Mouse (Mus musculus): ENCODE measurements around the gene Gm43720. TPM values are rescaled to one million over a fixed set of nuclear protein-coding genes. Genes with fewer than 3 reads are reported as not detected.
"Not testable (repeated sequence)": the region's sequence is repeated elsewhere in the genome, so short reads cannot be mapped to it uniquely, and the experiment has no call there.

Gm43720 gene
- polyA plus RNA-seq, 1 experiment from 2014 or later: 0.12 TPM

DNA sequence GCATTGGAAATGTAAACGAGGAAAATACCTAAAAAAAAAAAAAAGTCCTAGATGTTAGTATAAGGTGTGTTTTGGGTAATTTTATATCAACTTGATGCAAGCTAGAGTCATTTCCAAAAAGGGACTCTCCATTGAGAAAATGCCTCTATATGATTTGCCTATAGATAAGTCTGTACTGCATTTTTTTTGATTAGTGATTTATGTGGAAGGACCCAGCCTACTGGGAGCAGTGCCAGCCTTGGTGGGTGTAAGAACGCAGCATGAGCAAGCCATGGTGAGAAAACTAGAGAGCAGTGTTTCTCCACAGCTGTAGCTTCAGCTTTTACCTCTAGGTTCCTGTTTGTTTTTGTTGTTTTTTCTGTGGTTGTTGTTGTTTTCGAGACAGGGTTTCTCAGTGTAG, 56.5 kb downstream of the Gm43720 start:
- no peaks in the 10 kb centered on the region for H3K27me3 ChIP-seq (replicated peaks; ENCODE audit: control insufficient read depth, insufficient read depth, low read length)
- H3K9me3 ChIP-seq (ENCODE audit: control insufficient read depth, low read length): no peaks in the 10 kb centered on the region
- no peak overlapping the region for H3K4me3 ChIP-seq (ENCODE audit: low read depth, low read length)
- no peaks in the 10 kb centered on the region for H3K4me1 ChIP-seq (replicated peaks; ENCODE audit: control insufficient read depth, insufficient read depth, low read length)
- no peak overlapping the region for H3K27ac ChIP-seq (ENCODE audit: low read depth)
- ATAC-seq (replicated peaks; ENCODE audit: low FRiP score, low TSS enrichment, low read depth) (no peak), DNase-seq (ENCODE audit: low spot score) (no peak)
- no peak overlapping the region for H3K9ac ChIP-seq (ENCODE audit: low read length)
- 66% methylated on average over 3 of the region's 3 CpGs for WGBS
- H3K36me3 ChIP-seq (ENCODE audit: control insufficient read depth, insufficient read depth, low read length): no peaks in the 10 kb centered on the region
- H3K4me2 ChIP-seq (ENCODE audit: low read length): no peak overlapping the region

GRCm38 (mm10) chr5:138222111-138222510, 57.6 kb downstream of the Gm43720 start:
- ATAC-seq (replicated peaks; ENCODE audit: low FRiP score, low TSS enrichment, low read depth): no peak
- Histone ChIP-seq H3K4me2 (ENCODE audit: low read length) (no peak overlapping the region), H3K36me3 (ENCODE audit: control insufficient read depth, insufficient read depth, low read length) (no peaks in the 10 kb centered on the region), H3K4me3 (ENCODE audit: low read depth, low read length) (no peak overlapping the region), H3K27ac (ENCODE audit: low read depth) (no peak overlapping the region), H3K4me1 (replicated peaks; ENCODE audit: control insufficient read depth, insufficient read depth, low read length) (no peaks in the 10 kb centered on the region), H3K27me3 (replicated peaks; ENCODE audit: control insufficient read depth, insufficient read depth, low read length) (no peaks in the 10 kb centered on the region), H3K9ac (ENCODE audit: low read length) (no peak overlapping the region), H3K9me3 (ENCODE audit: control insufficient read depth, low read length) (no peaks in the 10 kb centered on the region)
- 28% methylated on average over 4 of the region's 4 CpGs for WGBS
- DNase-seq (ENCODE audit: low spot score): peak; percentile 90

DNA sequence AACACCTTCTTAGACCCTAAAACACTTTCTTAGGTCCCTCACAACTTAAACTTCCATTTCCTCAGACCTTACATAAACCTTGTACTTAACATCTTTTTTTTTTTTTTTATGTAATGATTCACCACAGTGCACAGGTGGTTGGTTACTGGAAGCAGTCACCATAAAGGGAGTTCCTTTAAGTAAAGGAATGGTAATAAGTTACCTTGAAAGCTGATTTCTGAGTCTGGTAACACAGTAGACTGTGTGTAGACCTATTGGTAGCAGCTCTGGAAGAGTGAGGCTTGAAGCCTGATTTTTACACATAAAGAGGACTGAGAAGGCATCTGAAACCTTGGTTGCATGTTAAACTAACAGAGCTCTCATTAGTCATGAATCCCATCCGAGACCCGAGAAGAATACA, 59.9 kb downstream of the Gm43720 start:
- peaks cover 2% of the 10 kb centered on the region; the same call in 1 of the 2 replicates for H3K9me3 ChIP-seq (ENCODE audit: control insufficient read depth, low read length)
- H3K4me3 ChIP-seq (ENCODE audit: low read depth, low read length): no peak overlapping the region
- H3K27ac ChIP-seq (ENCODE audit: low read depth): no peak overlapping the region
- no peak for ATAC-seq (replicated peaks; ENCODE audit: low FRiP score, low TSS enrichment, low read depth)
- H3K4me2 ChIP-seq (ENCODE audit: low read length): no peak overlapping the region
- no peaks in the 10 kb centered on the region for H3K27me3 ChIP-seq (replicated peaks; ENCODE audit: control insufficient read depth, insufficient read depth, low read length)
- no peak for DNase-seq (ENCODE audit: low spot score)
- 52% methylated on average over 2 of the region's 2 CpGs for WGBS
- no peak overlapping the region for H3K9ac ChIP-seq (ENCODE audit: low read length)
- no peaks in the 10 kb centered on the region for H3K36me3 ChIP-seq (ENCODE audit: control insufficient read depth, insufficient read depth, low read length)
- H3K4me1 ChIP-seq (replicated peaks; ENCODE audit: control insufficient read depth, insufficient read depth, low read length): no peaks in the 10 kb centered on the region

DNA sequence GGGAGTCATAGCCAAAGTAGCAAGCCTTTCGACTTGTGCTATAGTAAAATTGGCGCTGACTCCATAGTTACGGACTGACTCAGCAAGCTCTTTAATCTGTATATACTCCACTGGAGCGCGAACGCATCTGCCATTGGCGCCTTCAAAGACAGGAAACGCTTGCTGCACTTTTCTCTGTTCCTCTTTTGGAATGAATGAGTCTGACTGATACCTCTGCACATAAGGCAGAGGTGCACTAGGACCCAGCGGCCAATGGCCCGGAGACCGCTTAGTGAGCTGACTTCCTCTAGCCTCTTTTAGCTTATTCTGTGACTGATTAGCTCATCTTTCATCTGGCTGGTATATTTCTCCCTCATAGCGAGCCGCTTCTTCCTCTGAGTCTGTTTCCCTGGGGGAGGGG, 63.1 kb downstream of the Gm43720 start:
- not testable (repeated sequence) for ATAC-seq (replicated peaks; ENCODE audit: low FRiP score, low TSS enrichment, low read depth); H3K36me3 ChIP-seq (ENCODE audit: control insufficient read depth, insufficient read depth, low read length); H3K9ac ChIP-seq (ENCODE audit: low read length); H3K27ac ChIP-seq (ENCODE audit: low read depth); DNase-seq (ENCODE audit: low spot score); H3K4me2 ChIP-seq (ENCODE audit: low read length); H3K4me1 ChIP-seq (replicated peaks; ENCODE audit: control insufficient read depth, insufficient read depth, low read length); H3K9me3 ChIP-seq (ENCODE audit: control insufficient read depth, low read length); H3K4me3 ChIP-seq (ENCODE audit: low read depth, low read length); H3K27me3 ChIP-seq (replicated peaks; ENCODE audit: control insufficient read depth, insufficient read depth, low read length)
- 92% methylated on average over 13 of the region's 13 CpGs for WGBS

Other genes starting within 250 kb of the Gm43720 start
- gene Smok3c, start 226.8 kb downstream of the Gm43720 start, polyA plus RNA-seq (2014; fragmentation: Nextera tagmentation; extraction: Ambion mirVana): not detected in 2 replicates
- 24.5 and 26.3 TPM in 2 replicates for gene Zkscan1, start 194.9 kb downstream of the Gm43720 start, polyA plus RNA-seq (2014; fragmentation: Nextera tagmentation; extraction: Ambion mirVana)
- gene Zscan21, start 163.1 kb downstream of the Gm43720 start, polyA plus RNA-seq (2014; fragmentation: Nextera tagmentation; extraction: Ambion mirVana): 53.6 and 66.2 TPM in 2 replicates
- 14.5 and 15.1 TPM in 2 replicates for gene Zfp113, start 124.2 kb downstream of the Gm43720 start, polyA plus RNA-seq (2014; fragmentation: Nextera tagmentation; extraction: Ambion mirVana)
- 250 and 257 TPM in 2 replicates for gene Cops6, start 118.9 kb downstream of the Gm43720 start, polyA plus RNA-seq (2014; fragmentation: Nextera tagmentation; extraction: Ambion mirVana)
- gene Ap4m1, start 108.0 kb downstream of the Gm43720 start, polyA plus RNA-seq (2014; fragmentation: Nextera tagmentation; extraction: Ambion mirVana): 19.1 and 21.7 TPM in 2 replicates
- gene Mcm7, start 107.5 kb downstream of the Gm43720 start, polyA plus RNA-seq (2014; fragmentation: Nextera tagmentation; extraction: Ambion mirVana): 182 and 207 TPM in 2 replicates
- gene Taf6, start 92.5 kb downstream of the Gm43720 start, polyA plus RNA-seq (2014; fragmentation: Nextera tagmentation; extraction: Ambion mirVana): 82.6 and 90.3 TPM in 2 replicates
- 44.4 and 49.0 TPM in 2 replicates for gene Cnpy4, start 92.5 kb downstream of the Gm43720 start, polyA plus RNA-seq (2014; fragmentation: Nextera tagmentation; extraction: Ambion mirVana)
- gene Mblac1, start 85.6 kb downstream of the Gm43720 start, polyA plus RNA-seq (2014; fragmentation: Nextera tagmentation; extraction: Ambion mirVana): 8.4 and 9.7 TPM in 2 replicates
- gene Nxpe5, start 54.1 kb downstream of the Gm43720 start, polyA plus RNA-seq (2014; fragmentation: Nextera tagmentation; extraction: Ambion mirVana): 0.04 TPM in 1 of 2 replicates, not detected in the other
- 68.5 and 71.4 TPM in 2 replicates for gene Lamtor4, start 24.5 kb downstream of the Gm43720 start, polyA plus RNA-seq (2014; fragmentation: Nextera tagmentation; extraction: Ambion mirVana)
- gene BC037034, start 15.9 kb downstream of the Gm43720 start, polyA plus RNA-seq (2014; fragmentation: Nextera tagmentation; extraction: Ambion mirVana): 4.4 and 7.5 TPM in 2 replicates
- 1.5 and 1.8 TPM in 2 replicates for gene Gal3st4, start 7.1 kb downstream of the Gm43720 start, polyA plus RNA-seq (2014; fragmentation: Nextera tagmentation; extraction: Ambion mirVana)
- 3.4 and 4.9 TPM in 2 replicates for gene Gpc2, start within 50 bp of the Gm43720 start, polyA plus RNA-seq (2014; fragmentation: Nextera tagmentation; extraction: Ambion mirVana)
- 3.0 and 4.6 TPM in 2 replicates for gene Stag3, start 282 bp upstream of the Gm43720 start, polyA plus RNA-seq (2014; fragmentation: Nextera tagmentation; extraction: Ambion mirVana)
- 0.16 and 0.55 TPM in 2 replicates for gene Pvrig, start 62.0 kb upstream of the Gm43720 start, polyA plus RNA-seq (2014; fragmentation: Nextera tagmentation; extraction: Ambion mirVana)
- gene Zfp157, start 161.5 kb upstream of the Gm43720 start, polyA plus RNA-seq (2014; fragmentation: Nextera tagmentation; extraction: Ambion mirVana): 33.7 and 39.0 TPM in 2 replicates